Mouse (Mus musculus): Measurements from ENCODE around the gene Syn1. TPM values are rescaled to one million over a fixed set of nuclear protein-coding genes. Genes with fewer than 3 reads are reported as not detected.
A peak's percentile ranks its signal among the peaks of the same experiment; 100 is the strongest.

The Syn1 gene
- 15.4 and 17.8 TPM in 2 replicates for polyA plus RNA-seq (2016; fragmentation: Nextera tagmentation; extraction: Ambion mirVana)

- Histone ChIP-seq H3K4me3 (replicated peaks) (peak within 1 kb of the TSS; percentile 52), H3K4me1 (no peaks in the 10 kb centered on the region), H3K27me3 (no peaks in the 10 kb centered on the region), H3K4me2 (peak within 1 kb of the TSS; percentile 65), H3K9me3 (no peaks in the 10 kb centered on the region), H3K36me3 (replicated peaks) (0 out of 2 replicates have a peak, but pooled peaks cover 5% of the 10 kb centered on the region), H3K9ac (peak within 1 kb of the TSS; percentile 56), H3K27ac (peak within 1 kb of the TSS; percentile 36; the same call in 1 of the 2 replicates)
- ATAC-seq (ENCODE audit: low FRiP score): peak; percentile 97
- WGBS: 17% methylated on average over 10 of the region's 44 CpGs
Observed at GRCm38 (mm10) chrX:20920844-20921364, at the start of gene Syn1. Gene Syn1, minus strand, starts transcription at chrX:20921004.

GRCm38 (mm10) chrX:20961477-20962378, 40.9 kb upstream of the Syn1 start, which contains the start of gene Uxt:
Gene Uxt, minus strand, starts transcription at chrX:20962017.
- H3K36me3 ChIP-seq (replicated peaks): no peaks in the 10 kb centered on the region
- H3K9ac ChIP-seq: peak within 1 kb of the TSS; percentile 38; the same call in 1 of the 2 replicates
- H3K4me3 ChIP-seq (replicated peaks): peak within 1 kb of the TSS; percentile 50
- no peaks in the 10 kb centered on the region for H3K4me1 ChIP-seq
- H3K27ac ChIP-seq: peak within 1 kb of the TSS; percentile 42; the same call in 1 of the 2 replicates
- H3K9me3 ChIP-seq: no peaks in the 10 kb centered on the region
- WGBS: 16% methylated on average over 57 of the region's 57 CpGs
- peak within 1 kb of the TSS; percentile 51 for H3K4me2 ChIP-seq
- ATAC-seq (ENCODE audit: low FRiP score): peak; percentile 98
- no peaks in the 10 kb centered on the region for H3K27me3 ChIP-seq

- Histone ChIP-seq H3K27ac (peak within 1 kb of the TSS; percentile 60), H3K36me3 (replicated peaks) (no peaks in the 10 kb centered on the region), H3K4me2 (peak within 1 kb of the TSS; percentile 52), H3K4me1 (peaks cover 7% of the 10 kb centered on the region; the same call in 1 of the 2 replicates), H3K4me3 (replicated peaks) (peak within 1 kb of the TSS; percentile 61), H3K27me3 (no peaks in the 10 kb centered on the region), H3K9ac (peak within 1 kb of the TSS; percentile 60), H3K9me3 (no peaks in the 10 kb centered on the region)
- WGBS: 16% methylated on average over 28 of the region's 30 CpGs
- ATAC-seq (ENCODE audit: low FRiP score): peak; percentile 98
Observed at GRCm38 (mm10) chrX:20950191-20950880, 29.5 kb upstream of the Syn1 start, which contains the start of gene Elk1. Gene Elk1, minus strand, starts transcription at chrX:20950608.

- no peak overlapping the region for H3K4me2 ChIP-seq
- no peaks in the 10 kb centered on the region for H3K9me3 ChIP-seq
- H3K9ac ChIP-seq: no peak overlapping the region
- H3K4me3 ChIP-seq (replicated peaks): no peak overlapping the region
- peaks cover 7% of the 10 kb centered on the region; the same call in 1 of the 2 replicates for H3K4me1 ChIP-seq
- no peak overlapping the region for H3K27ac ChIP-seq
- no peak for ATAC-seq (ENCODE audit: low FRiP score)
- H3K27me3 ChIP-seq: no peaks in the 10 kb centered on the region
- H3K36me3 ChIP-seq (replicated peaks): no peaks in the 10 kb centered on the region
- 5% methylated on average over 4 of the region's 4 CpGs for WGBS
Observed at GRCm38 (mm10) chrX:20946055-20946454, 25.3 kb upstream of the Syn1 start.

GRCm38 (mm10) chrX:20931963-20932362, 11.2 kb upstream of the Syn1 start:
- H3K27ac ChIP-seq: no peak overlapping the region
- H3K9me3 ChIP-seq: no peaks in the 10 kb centered on the region
- H3K36me3 ChIP-seq (replicated peaks): peaks cover 25% of the 10 kb centered on the region
- 92% methylated on average over 1 of the region's 1 CpGs for WGBS
- no peak for ATAC-seq (ENCODE audit: low FRiP score)
- no peak overlapping the region for H3K4me3 ChIP-seq (replicated peaks)
- no peaks in the 10 kb centered on the region for H3K4me1 ChIP-seq
- H3K27me3 ChIP-seq: no peaks in the 10 kb centered on the region
- H3K9ac ChIP-seq: no peak overlapping the region
- no peak overlapping the region for H3K4me2 ChIP-seq

GRCm38 (mm10) chrX:20931364-20931763, 10.6 kb upstream of the Syn1 start, which contains the start of gene Cfp:
Gene Cfp, minus strand, starts transcription at chrX:20931555.
- no peak within 1 kb of the TSS for H3K4me3 ChIP-seq (replicated peaks)
- peaks cover 20% of the 10 kb centered on the region for H3K36me3 ChIP-seq (replicated peaks)
- H3K27ac ChIP-seq: no peak within 1 kb of the TSS
- H3K4me2 ChIP-seq: no peak within 1 kb of the TSS
- no peaks in the 10 kb centered on the region for H3K4me1 ChIP-seq
- no peak for ATAC-seq (ENCODE audit: low FRiP score)
- no peaks in the 10 kb centered on the region for H3K27me3 ChIP-seq
- no peak within 1 kb of the TSS for H3K9ac ChIP-seq
- H3K9me3 ChIP-seq: no peaks in the 10 kb centered on the region
- 83% methylated on average over 1 of the region's 1 CpGs for WGBS

GRCm38 (mm10) chrX:20929859-20930258, 9.1 kb upstream of the Syn1 start:
- Histone ChIP-seq H3K4me2 (no peak overlapping the region), H3K9ac (no peak overlapping the region), H3K9me3 (no peaks in the 10 kb centered on the region), H3K27ac (no peak overlapping the region), H3K27me3 (no peaks in the 10 kb centered on the region), H3K4me1 (no peaks in the 10 kb centered on the region), H3K36me3 (replicated peaks) (peaks cover 13% of the 10 kb centered on the region), H3K4me3 (replicated peaks) (no peak overlapping the region)
- WGBS: 100% methylated on average over 1 of the region's 1 CpGs
- ATAC-seq (ENCODE audit: low FRiP score): no peak

- Histone ChIP-seq H3K27me3 (no peaks in the 10 kb centered on the region), H3K36me3 (replicated peaks) (peaks cover 13% of the 10 kb centered on the region), H3K27ac (no peak overlapping the region), H3K4me1 (no peaks in the 10 kb centered on the region), H3K4me3 (replicated peaks) (no peak overlapping the region), H3K9ac (no peak overlapping the region), H3K9me3 (no peaks in the 10 kb centered on the region), H3K4me2 (no peak overlapping the region)
- ATAC-seq (ENCODE audit: low FRiP score): no peak
Observed at GRCm38 (mm10) chrX:20924976-20925375, 4.2 kb upstream of the Syn1 start.

GRCm38 (mm10) chrX:20923506-20923905, 2.7 kb upstream of the Syn1 start:
- Histone ChIP-seq H3K9me3 (no peaks in the 10 kb centered on the region), H3K27ac (no peak overlapping the region), H3K9ac (no peak overlapping the region), H3K36me3 (replicated peaks) (peaks cover 13% of the 10 kb centered on the region), H3K4me2 (no peak overlapping the region), H3K27me3 (no peaks in the 10 kb centered on the region), H3K4me1 (no peaks in the 10 kb centered on the region), H3K4me3 (replicated peaks) (no peak overlapping the region)
- ATAC-seq (ENCODE audit: low FRiP score): no peak
- 74% methylated on average over 1 of the region's 1 CpGs for WGBS

GRCm38 (mm10) chrX:20921366-20921765, 562 bp upstream of the Syn1 start:
- Histone ChIP-seq H3K4me3 (replicated peaks) (peak overlapping the region; percentile 52), H3K4me2 (peak overlapping the region; percentile 65), H3K27me3 (no peaks in the 10 kb centered on the region), H3K9ac (no peak overlapping the region), H3K27ac (no peak overlapping the region; the same call in 1 of the 2 replicates), H3K9me3 (no peaks in the 10 kb centered on the region), H3K36me3 (replicated peaks) (0 out of 2 replicates have a peak, but pooled peaks cover 5% of the 10 kb centered on the region), H3K4me1 (no peaks in the 10 kb centered on the region)
- WGBS: 57% methylated on average over 5 of the region's 5 CpGs
- ATAC-seq (ENCODE audit: low FRiP score): peak; percentile 34; the same call in 1 of the 2 replicates

GRCm38 (mm10) chrX:20920249-20920843, 458 bp downstream of the Syn1 start:
- 17% methylated on average over 47 of the region's 49 CpGs for WGBS
- H3K36me3 ChIP-seq (replicated peaks): 0 out of 2 replicates have a peak, but pooled peaks cover 2% of the 10 kb centered on the region

More at GRCm38 (mm10) chrX:20920249-20920843, 458 bp downstream of the Syn1 start:
- 0 out of 2 replicates have a peak overlapping the region, but pooled peaks have one; percentile 36 for H3K27ac ChIP-seq
- H3K27me3 ChIP-seq: no peaks in the 10 kb centered on the region
- H3K4me1 ChIP-seq: no peaks in the 10 kb centered on the region
- peak; percentile 74 for ATAC-seq (ENCODE audit: low FRiP score)
- peak overlapping the region; percentile 56 for H3K9ac ChIP-seq
- no peaks in the 10 kb centered on the region for H3K9me3 ChIP-seq
- H3K4me2 ChIP-seq: peak overlapping the region; percentile 65
- H3K4me3 ChIP-seq (replicated peaks): peak overlapping the region; percentile 52
